Mouse (Mus musculus) lung, adult 2 months (tissue): ENCODE data around the gene Pheta1.

ENCODE experiments used
- CTCF ChIP-seq: fragments of 200-500 bp; IDR thresholded peaks from 2 replicates; pipeline ENCODE4 v1.5.1; 2011; ENCODE audit warnings: mild to moderate bottlenecking, low read length, control low read depth; ENCODE audit not compliant: insufficient read depth
- POLR2A ChIP-seq: fragments of 200-500 bp; IDR thresholded peaks from 2 replicates; pipeline ENCODE4 v1.6.1; 2011; ENCODE audit warnings: low read depth, mild to moderate bottlenecking, control low read depth, low read length, borderline replicate concordance; ENCODE audit errors: extremely low read depth

DNA sequence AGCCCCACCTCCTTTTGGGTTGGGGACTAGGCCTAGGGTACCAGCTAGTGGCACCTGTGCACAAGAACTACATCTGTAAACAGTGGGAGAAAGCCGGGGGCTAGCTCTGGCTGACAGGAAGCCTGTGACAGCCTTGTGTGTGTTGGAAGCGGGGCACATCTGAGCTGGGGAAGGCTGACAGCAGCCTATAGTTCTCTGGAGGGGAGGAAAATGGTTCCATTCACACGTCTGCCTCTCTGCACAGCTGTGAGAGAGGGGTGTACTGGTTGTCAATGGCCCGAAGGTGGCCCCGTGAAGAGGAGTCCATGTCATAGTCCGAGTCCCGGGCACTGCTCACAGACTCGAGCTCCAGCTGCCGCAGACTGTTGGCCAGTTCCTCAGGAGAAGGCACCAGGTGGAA lies 31.2 kb upstream of the Pheta1 start:
- TF ChIP-seq POLR2A, result no peak
- no peak for TF ChIP-seq CTCF
